Mouse (Mus musculus) left cerebral cortex, postnatal 36 days (tissue): Measurements from ENCODE around the gene Epha6. TPM values are rescaled to one million over a fixed set of nuclear protein-coding genes. Genes with fewer than 3 reads are reported as not detected.

Source experiments
- microRNA-seq: library from miRNA; unstranded; fragments of <30 nt; microRNA quantifications from one replicate; pipeline ENCODE4 v1.2.0, GENCODE M21; 2022
- total RNA-seq, 2 experiments: library from RNA; stranded (reverse); gene quantifications; 2 replicates each; pipeline ENCODE4 v1.2.3; 2021

Epha6 gene
- total RNA-seq, 2 experiments from 2014 or later, result 58.2 to 91.8 TPM

Small RNA genes within 50 kb of the gene (microRNA-seq; reads per million reads assigned to microRNA genes)
- gene Gm24755, result not detected
